Mouse (Mus musculus): ENCODE results near the gene Bcl10. TPM values are rescaled to one million over a fixed set of nuclear protein-coding genes. Genes with fewer than 3 reads are reported as not detected.
"Not testable (repeated sequence)": the region's sequence is repeated elsewhere in the genome, so short reads cannot be mapped to it uniquely, and the experiment has no call there.

Bcl10 gene
- total RNA-seq (2018; cell fraction: chromatin; rRNA removed), result 100 to 1,000 TPM in 10 of 26 experiments, 10 to 100 TPM in 16; 44.5 to 169 (median 88.3) TPM
- total RNA-seq (2018; cell fraction: cytosol; rRNA removed), result 100 to 1,000 TPM in 9 of 26 experiments, 10 to 100 TPM in 17; 49.5 to 160 (median 77.9) TPM
- 100 to 1,000 TPM in 16 of 26 experiments, 10 to 100 TPM in 10; 51.8 to 181 (median 111) TPM for total RNA-seq (2018; cell fraction: nucleus; rRNA removed)
- polyA plus RNA-seq (2018), result 33.7 to 72.6 TPM (median 47.5 TPM) in 3 replicates

GRCm38 (mm10) chr3:145922019-145922854 is at the start of gene Bcl10:
Gene Bcl10, plus strand, starts transcription at chr3:145922804.
- 82% methylated on average over 11 of the region's 11 CpGs for WGBS (ENCODE audit: missing documents)
- Histone ChIP-seq H3K4me3 (ENCODE audit: inconsistent target) (peak within 1 kb of the TSS; percentile 25; the same call in 1 of the 2 replicates), H3K36me3 (ENCODE audit: inconsistent target) (no peaks in the 10 kb centered on the region), H3K27ac (peak within 1 kb of the TSS; percentile 68), H3K79me2 (ENCODE audit: inconsistent target) (peaks cover 28% of the 10 kb centered on the region)

GRCm38 (mm10) chr3:145873271-145873670 is 49.3 kb upstream of the Bcl10 start:
- H3K36me3 ChIP-seq (ENCODE audit: inconsistent target), result no peaks in the 10 kb centered on the region
- no peak overlapping the region for H3K4me3 ChIP-seq (ENCODE audit: inconsistent target)
- WGBS (ENCODE audit: missing documents), result 100% methylated on average over 1 of the region's 1 CpGs
- H3K79me2 ChIP-seq (ENCODE audit: inconsistent target), result no peaks in the 10 kb centered on the region
- no peak overlapping the region for H3K27ac ChIP-seq

- no peak overlapping the region for H3K4me3 ChIP-seq (ENCODE audit: inconsistent target)
- H3K36me3 ChIP-seq (ENCODE audit: inconsistent target), result no peaks in the 10 kb centered on the region
- no peak overlapping the region for H3K27ac ChIP-seq
- 95% methylated on average over 4 of the region's 4 CpGs for WGBS (ENCODE audit: missing documents)
- H3K79me2 ChIP-seq (ENCODE audit: inconsistent target), result no peaks in the 10 kb centered on the region
Measured at GRCm38 (mm10) chr3:145874126-145874525, 48.5 kb upstream of the Bcl10 start.

GRCm38 (mm10) chr3:145876120-145876519 is 46.5 kb upstream of the Bcl10 start:
- 79% methylated on average over 11 of the region's 11 CpGs for WGBS (ENCODE audit: missing documents)
- H3K4me3 ChIP-seq (ENCODE audit: inconsistent target), result no peak overlapping the region
- no peak overlapping the region for H3K27ac ChIP-seq
- no peaks in the 10 kb centered on the region for H3K79me2 ChIP-seq (ENCODE audit: inconsistent target)
- no peaks in the 10 kb centered on the region for H3K36me3 ChIP-seq (ENCODE audit: inconsistent target)

GRCm38 (mm10) chr3:145878867-145879266 is 43.7 kb upstream of the Bcl10 start:
- not testable (repeated sequence) for H3K27ac ChIP-seq; H3K4me3 ChIP-seq (ENCODE audit: inconsistent target); H3K79me2 ChIP-seq (ENCODE audit: inconsistent target); H3K36me3 ChIP-seq (ENCODE audit: inconsistent target)
- WGBS (ENCODE audit: missing documents), result 100% methylated on average over 9 of the region's 14 CpGs

GRCm38 (mm10) chr3:145880335-145880734 is 42.3 kb upstream of the Bcl10 start:
- no peaks in the 10 kb centered on the region for H3K36me3 ChIP-seq (ENCODE audit: inconsistent target)
- no peaks in the 10 kb centered on the region for H3K79me2 ChIP-seq (ENCODE audit: inconsistent target)
- no peak overlapping the region for H3K4me3 ChIP-seq (ENCODE audit: inconsistent target)
- WGBS (ENCODE audit: missing documents), result 71% methylated on average over 1 of the region's 1 CpGs
- H3K27ac ChIP-seq, result no peak overlapping the region

- WGBS (ENCODE audit: missing documents), result 94% methylated on average over 15 of the region's 15 CpGs
Measured at GRCm38 (mm10) chr3:145882076-145882874, 40.3 kb upstream of the Bcl10 start.

GRCm38 (mm10) chr3:145883233-145883632 is 39.4 kb upstream of the Bcl10 start:
- 57% methylated on average over 2 of the region's 2 CpGs for WGBS (ENCODE audit: missing documents)
- H3K27ac ChIP-seq, result no peak overlapping the region
- no peaks in the 10 kb centered on the region for H3K36me3 ChIP-seq (ENCODE audit: inconsistent target)
- no peaks in the 10 kb centered on the region for H3K79me2 ChIP-seq (ENCODE audit: inconsistent target)
- no peak overlapping the region for H3K4me3 ChIP-seq (ENCODE audit: inconsistent target)

More at GRCm38 (mm10) chr3:145882076-145882874, 40.3 kb upstream of the Bcl10 start:
- H3K27ac ChIP-seq, result no peak overlapping the region
- no peaks in the 10 kb centered on the region for H3K79me2 ChIP-seq (ENCODE audit: inconsistent target)
- H3K4me3 ChIP-seq (ENCODE audit: inconsistent target), result no peak overlapping the region
- H3K36me3 ChIP-seq (ENCODE audit: inconsistent target), result no peaks in the 10 kb centered on the region

GRCm38 (mm10) chr3:145885376-145885775 is 37.2 kb upstream of the Bcl10 start:
- Histone ChIP-seq H3K79me2 (ENCODE audit: inconsistent target) (no peaks in the 10 kb centered on the region), H3K4me3 (ENCODE audit: inconsistent target) (no peak overlapping the region), H3K36me3 (ENCODE audit: inconsistent target) (no peaks in the 10 kb centered on the region), H3K27ac (no peak overlapping the region)
- 84% methylated on average over 4 of the region's 4 CpGs for WGBS (ENCODE audit: missing documents)

- 80% methylated on average over 5 of the region's 5 CpGs for WGBS (ENCODE audit: missing documents)
- H3K27ac ChIP-seq, result no peak overlapping the region
- no peaks in the 10 kb centered on the region for H3K79me2 ChIP-seq (ENCODE audit: inconsistent target)
- no peaks in the 10 kb centered on the region for H3K36me3 ChIP-seq (ENCODE audit: inconsistent target)
- no peak overlapping the region for H3K4me3 ChIP-seq (ENCODE audit: inconsistent target)
Measured at GRCm38 (mm10) chr3:145885851-145886464, 36.6 kb upstream of the Bcl10 start.

GRCm38 (mm10) chr3:145887430-145887971 is 35.1 kb upstream of the Bcl10 start:
- H3K36me3 ChIP-seq (ENCODE audit: inconsistent target), result no peaks in the 10 kb centered on the region
- WGBS (ENCODE audit: missing documents), result 5% methylated on average over 6 of the region's 6 CpGs
- H3K79me2 ChIP-seq (ENCODE audit: inconsistent target), result no peaks in the 10 kb centered on the region
- H3K4me3 ChIP-seq (ENCODE audit: inconsistent target), result no peak overlapping the region
- no peak overlapping the region for H3K27ac ChIP-seq

GRCm38 (mm10) chr3:145890346-145891132 is 32.1 kb upstream of the Bcl10 start:
- H3K27ac ChIP-seq, result no peak overlapping the region
- WGBS (ENCODE audit: missing documents), result 96% methylated on average over 17 of the region's 18 CpGs
- no peak overlapping the region for H3K4me3 ChIP-seq (ENCODE audit: inconsistent target)
- no peaks in the 10 kb centered on the region for H3K79me2 ChIP-seq (ENCODE audit: inconsistent target)
- no peaks in the 10 kb centered on the region for H3K36me3 ChIP-seq (ENCODE audit: inconsistent target)

GRCm38 (mm10) chr3:145892451-145892850 is 30.2 kb upstream of the Bcl10 start:
- H3K36me3 ChIP-seq (ENCODE audit: inconsistent target), result no peaks in the 10 kb centered on the region
- no peaks in the 10 kb centered on the region for H3K79me2 ChIP-seq (ENCODE audit: inconsistent target)
- H3K4me3 ChIP-seq (ENCODE audit: inconsistent target), result no peak overlapping the region
- no peak overlapping the region for H3K27ac ChIP-seq
- WGBS (ENCODE audit: missing documents), result 80% methylated on average over 3 of the region's 3 CpGs
